Mouse (Mus musculus): ENCODE data around the gene Hsf2bp.

Gene Hsf2bp

GRCm38 (mm10) chr17:32028301-32028700 is 7.8 kb downstream of the Hsf2bp start:
- DNase-seq = no peak

GRCm38 (mm10) chr17:32027666-32028065 is 8.5 kb downstream of the Hsf2bp start:
- DNase-seq = peak; percentile 57

GRCm38 (mm10) chr17:32025386-32025785 is 10.8 kb downstream of the Hsf2bp start:
- peak; percentile 85 for DNase-seq

GRCm38 (mm10) chr17:32024671-32025073 is 11.5 kb downstream of the Hsf2bp start:
- DNase-seq = peak; percentile 80

- peak; percentile 26 for DNase-seq
Observed at GRCm38 (mm10) chr17:32023088-32023487, 13.1 kb downstream of the Hsf2bp start.

- DNase-seq = peak; percentile 65
Observed at GRCm38 (mm10) chr17:32022551-32022950, 13.6 kb downstream of the Hsf2bp start.

DNA sequence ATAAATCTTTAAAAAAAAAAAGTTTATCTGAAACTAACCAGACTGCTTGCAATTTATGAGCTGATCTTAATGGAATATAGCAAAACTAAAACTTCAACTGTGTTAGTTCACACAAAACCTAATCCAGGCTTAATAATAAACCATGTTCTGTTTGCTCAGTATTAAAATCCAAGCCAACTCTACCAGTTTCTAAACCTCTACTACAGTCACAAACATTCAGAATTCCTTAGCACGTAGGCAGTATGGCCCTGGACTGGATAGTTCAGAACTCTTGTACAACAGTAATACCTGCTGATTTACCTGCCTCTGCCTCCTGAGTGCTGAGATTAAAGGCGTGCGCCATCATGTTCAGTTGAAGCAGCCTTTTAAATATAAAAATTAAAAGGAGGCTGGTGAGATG is 14.2 kb downstream of the Hsf2bp start:
- DNase-seq = peak; percentile 79

GRCm38 (mm10) chr17:32018127-32018894 is 17.8 kb downstream of the Hsf2bp start:
- no peak for DNase-seq

DNA sequence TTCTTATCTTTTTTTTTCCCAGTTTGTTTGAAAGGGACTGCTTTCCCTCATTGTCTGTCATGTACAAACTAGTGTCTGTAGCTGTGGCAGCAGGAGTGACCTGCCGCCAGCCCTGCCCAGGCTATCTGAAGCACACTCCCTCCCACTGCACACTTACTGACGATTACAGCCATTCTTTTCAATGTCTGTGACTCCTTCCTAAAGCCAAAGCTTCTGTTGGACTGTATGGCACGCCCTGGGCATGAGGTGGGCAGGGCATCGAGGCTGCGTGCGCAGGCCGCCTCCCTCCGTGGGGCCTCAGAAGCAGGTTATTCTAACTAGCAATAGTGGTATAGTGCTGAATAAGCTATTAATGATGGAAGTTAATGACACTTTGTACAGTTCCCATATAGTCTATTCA is 19.7 kb downstream of the Hsf2bp start:
- no peak for DNase-seq

- no peak for DNase-seq
Observed at GRCm38 (mm10) chr17:32013659-32014058, 22.5 kb downstream of the Hsf2bp start.

- no peak for DNase-seq
Observed at GRCm38 (mm10) chr17:32012254-32012653, 23.9 kb downstream of the Hsf2bp start.

- no peak for DNase-seq
Observed at GRCm38 (mm10) chr17:32011694-32012093, 24.5 kb downstream of the Hsf2bp start.

- peak; percentile 40 for DNase-seq
Observed at GRCm38 (mm10) chr17:32006800-32007199, 29.3 kb downstream of the Hsf2bp start.

DNA sequence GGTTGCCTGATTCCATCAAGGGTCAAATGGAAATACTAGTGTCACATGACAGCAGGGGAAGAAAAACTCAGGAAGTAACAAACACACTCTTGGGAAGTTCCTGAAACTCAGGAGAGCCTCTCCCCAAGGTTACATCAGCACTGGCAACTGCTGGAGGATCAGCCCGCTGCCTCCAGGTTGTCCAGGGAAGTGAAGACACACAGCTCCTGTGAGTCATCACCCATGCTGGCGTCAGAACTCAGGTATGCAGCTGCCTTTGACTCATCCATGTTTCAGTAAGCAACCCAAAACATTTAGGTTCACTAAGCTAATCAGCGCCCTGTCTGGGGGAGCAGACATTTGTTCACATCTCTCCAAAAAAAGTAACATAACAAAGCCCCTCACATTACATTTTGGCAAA is 32.9 kb downstream of the Hsf2bp start:
- no peak for DNase-seq

DNA sequence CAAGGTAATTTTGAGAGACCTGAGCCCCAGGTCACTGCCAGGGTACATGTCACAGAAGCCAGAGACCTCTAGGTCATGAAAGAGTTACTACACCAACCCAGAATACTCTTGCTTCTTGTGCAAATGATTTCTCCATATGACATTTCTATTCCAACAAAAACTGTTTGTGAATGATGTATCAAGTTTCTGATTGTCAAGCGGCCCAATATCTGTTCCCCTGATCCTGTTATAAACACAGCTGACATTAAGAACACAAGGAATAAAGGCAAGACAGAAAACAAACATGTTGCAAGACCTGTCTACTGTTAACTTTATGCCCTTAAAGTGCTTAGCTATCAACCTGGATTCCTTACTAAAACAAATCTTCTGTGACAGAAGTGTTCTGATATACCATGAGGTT is 37.8 kb downstream of the Hsf2bp start:
- DNase-seq = no peak

DNA sequence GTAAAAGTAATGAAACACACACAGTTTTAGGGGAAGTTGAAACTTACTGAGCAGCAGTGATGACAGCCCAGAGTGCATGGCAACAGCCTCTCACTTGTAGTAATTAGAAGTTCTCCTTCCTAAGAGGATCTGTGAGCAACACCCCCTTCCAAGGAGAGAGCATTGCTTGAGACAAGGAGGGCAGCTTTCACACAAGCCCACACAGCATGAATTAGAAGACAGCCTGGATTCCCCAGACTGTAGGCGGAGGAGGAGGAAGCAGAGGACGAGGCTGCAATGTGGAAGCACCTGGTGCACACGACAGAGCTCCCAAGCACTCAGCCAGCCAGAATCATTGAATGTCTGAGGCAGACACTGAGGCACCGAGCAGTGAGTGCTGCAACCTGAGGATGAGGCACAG is 39.8 kb downstream of the Hsf2bp start:
- DNase-seq = no peak

- DNase-seq = no peak
Observed at GRCm38 (mm10) chr17:31995784-31996183, 40.4 kb downstream of the Hsf2bp start.

DNA sequence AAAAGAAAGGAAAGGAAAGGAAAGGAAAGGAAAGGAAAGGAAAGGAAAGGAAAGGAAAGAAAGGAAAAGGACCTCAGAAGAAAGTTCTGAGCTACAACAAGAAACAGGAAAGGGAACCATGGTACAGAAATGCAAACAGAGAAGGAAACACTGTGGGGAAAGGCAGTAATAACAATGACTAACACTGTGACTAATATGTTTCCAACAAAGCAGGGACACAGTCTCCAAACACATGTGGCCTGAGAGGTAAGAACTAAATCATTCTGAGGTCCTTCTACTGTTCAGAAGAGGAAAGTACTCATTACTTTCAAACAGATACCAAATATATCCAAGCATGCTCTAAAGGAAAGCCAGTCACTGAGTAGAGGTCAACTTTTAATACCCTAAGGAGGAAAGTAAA is 42.0 kb downstream of the Hsf2bp start:
- no peak for DNase-seq

- DNase-seq = peak; percentile 46
Observed at GRCm38 (mm10) chr17:31993354-31993753, 42.8 kb downstream of the Hsf2bp start.

GRCm38 (mm10) chr17:31992004-31992403 is 44.1 kb downstream of the Hsf2bp start:
- DNase-seq = no peak

DNA sequence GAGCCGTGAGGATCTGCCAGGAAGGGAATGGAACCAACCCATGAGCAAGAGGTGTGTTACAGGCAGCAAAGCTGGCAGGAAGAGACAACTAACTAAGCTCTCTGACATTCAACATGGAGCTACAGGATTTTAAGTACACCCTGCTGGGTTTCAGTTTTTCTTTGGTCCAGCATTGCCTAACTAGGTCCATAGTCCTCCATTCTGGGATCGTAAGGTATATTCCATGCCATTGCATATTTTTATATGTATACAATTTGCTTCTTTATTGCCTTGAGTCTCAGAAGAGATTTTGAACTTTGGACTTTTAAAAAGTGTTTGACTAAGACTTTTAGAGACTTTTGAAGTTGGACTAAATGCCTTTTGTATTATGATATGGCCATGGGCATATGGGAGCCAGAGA is 47.1 kb downstream of the Hsf2bp start:
- DNase-seq = no peak

DNA sequence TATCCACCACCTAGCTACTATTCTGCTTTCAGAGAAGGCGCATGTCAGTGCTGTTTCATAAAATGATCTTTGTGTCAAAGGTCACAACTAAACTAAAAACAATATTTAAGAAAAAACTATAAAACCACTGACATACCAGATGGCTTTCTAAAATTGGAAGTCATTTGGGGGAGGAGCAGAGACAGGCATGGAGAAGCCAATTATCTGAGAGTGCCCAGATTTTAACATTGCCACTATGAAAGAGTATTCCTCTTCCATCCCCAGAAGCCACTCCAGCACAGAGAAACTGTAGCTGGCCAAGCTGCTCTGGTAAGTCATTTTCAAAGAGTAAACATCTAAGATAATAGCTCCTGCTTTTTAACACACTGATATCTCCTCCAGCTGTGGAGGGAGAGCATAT is 49.2 kb downstream of the Hsf2bp start:
- DNase-seq = no peak

DNA sequence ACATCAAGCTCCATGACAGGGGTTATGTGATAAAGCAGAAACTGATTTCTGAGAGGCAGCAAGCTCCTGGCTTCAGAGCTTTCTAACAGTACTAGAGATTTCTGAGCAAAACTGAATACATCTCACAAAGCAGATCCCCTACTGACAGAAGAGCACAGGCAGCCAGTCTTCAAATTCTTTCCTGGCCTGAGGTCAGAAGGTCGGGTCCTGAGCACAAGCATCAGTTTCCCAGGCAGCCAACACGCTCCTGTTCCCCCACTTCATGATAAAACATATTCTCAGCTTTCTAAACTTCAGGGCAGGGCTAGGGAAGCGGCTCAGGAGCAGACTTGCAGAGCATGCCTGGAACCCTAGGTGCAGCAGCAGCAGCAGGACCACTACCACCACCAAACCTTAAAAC is 52.7 kb downstream of the Hsf2bp start:
- DNase-seq = peak; percentile 22

GRCm38 (mm10) chr17:31982326-31983190 is 53.6 kb downstream of the Hsf2bp start:
- peak; percentile 86 for DNase-seq
